Mouse (Mus musculus) heart, embryonic 14.5 days (tissue): ENCODE data around the gene Syt2. TPM values are rescaled to one million over a fixed set of nuclear protein-coding genes. Genes with fewer than 3 reads are reported as not detected.
A peak's percentile ranks its signal among the peaks of the same experiment; 100 is the strongest.

ENCODE experiments used
- ATAC-seq: fragments of 200-750 bp; cut with Nextera tagmentation; 2 replicates; pipeline ENCODE4 v1.8.0; 2017; ENCODE audit warnings: low read depth, moderate TSS enrichment; ENCODE audit not compliant: insufficient number of reproducible peaks, insufficient read depth, low FRiP score
- H3K27ac ChIP-seq, 2 experiments: fragments of 200-500 bp in 1 of 2; fragments of 300-500 bp in 1 of 2; sonication (generic) in 1 of 2; replicated peaks in 1 of 2; 2 replicates each; pipeline ENCODE4 v1.5.1; 2012 to 2014; ENCODE audit warnings: low read depth in 2 of 2, low read length in 2 of 2, control low read depth in 1 of 2, mild to moderate bottlenecking in 1 of 2, mixed read lengths in 1 of 2; ENCODE audit not compliant: control insufficient read depth in 1 of 2, insufficient read depth in 1 of 2
- H3K27me3 ChIP-seq: fragments of 300-500 bp; sonication (generic); 2 replicates; pipeline ENCODE4 v1.6.1; 2014; ENCODE audit warnings: mild to moderate bottlenecking, low read length, control low read depth; ENCODE audit not compliant: control insufficient read depth, insufficient read depth
- H3K36me3 ChIP-seq: fragments of 300-500 bp; sonication (generic); 2 replicates; pipeline ENCODE4 v1.6.1; 2014; ENCODE audit warnings: mild to moderate bottlenecking, control low read depth, low read length, mixed read lengths; ENCODE audit not compliant: control insufficient read depth, insufficient read depth
- H3K4me1 ChIP-seq, 2 experiments: fragments of 200-500 bp in 1 of 2; fragments of 300-500 bp in 1 of 2; sonication (generic) in 1 of 2; 2 replicates each; pipeline ENCODE4 v1.6.1; 2012 to 2014; ENCODE audit warnings: low read length in 2 of 2, control low read depth in 1 of 2, mixed read lengths in 1 of 2; ENCODE audit not compliant: control insufficient read depth in 2 of 2, insufficient read depth in 2 of 2
- H3K4me2 ChIP-seq: fragments of 300-500 bp; sonication (generic); 2 replicates; pipeline ENCODE4 v1.6.1; 2014; ENCODE audit warnings: mild to moderate bottlenecking, low read length
- H3K4me3 ChIP-seq, 2 experiments: fragments of 200-500 bp in 1 of 2; fragments of 300-500 bp in 1 of 2; sonication (generic) in 1 of 2; 2 replicates each; pipeline ENCODE4 v1.5.1; 2012 to 2014; ENCODE audit warnings: low read length in 2 of 2, mild to moderate bottlenecking in 2 of 2, control low read depth in 1 of 2, low read depth in 1 of 2, moderate library complexity in 1 of 2; ENCODE audit not compliant: control insufficient read depth in 1 of 2, insufficient read depth in 1 of 2
- H3K9ac ChIP-seq: fragments of 300-500 bp; sonication (generic); 2 replicates; pipeline ENCODE4 v1.6.1; 2014; ENCODE audit warnings: mild to moderate bottlenecking, low read length
- H3K9me3 ChIP-seq: fragments of 300-500 bp; sonication (generic); 2 replicates; pipeline ENCODE4 v1.6.1; 2016; ENCODE audit warnings: low read length, control low read depth; ENCODE audit not compliant: control insufficient read depth
- WGBS: fragments of 180-500 bp; shearing (Covaris S2); extraction: QIAGEN DNeasy Blood & Tissue Kit; methylation state at CpG from one replicate; pipeline ENCODE4 v1.1.7; 2014; 5-methylcytosine and 5-hydroxymethylcytosine counted together
- polyA plus RNA-seq: library from polyadenylated mRNA; unstranded; fragments of >200 nt; fragmentation: Nextera tagmentation; extraction: Ambion mirVana; gene quantifications from 2 replicates; pipeline ENCODE4 v1.2.1, GENCODE M21; 2014

The Syt2 gene
- polyA plus RNA-seq, 1 experiment from 2014 or later, result 0.08 TPM

DNA sequence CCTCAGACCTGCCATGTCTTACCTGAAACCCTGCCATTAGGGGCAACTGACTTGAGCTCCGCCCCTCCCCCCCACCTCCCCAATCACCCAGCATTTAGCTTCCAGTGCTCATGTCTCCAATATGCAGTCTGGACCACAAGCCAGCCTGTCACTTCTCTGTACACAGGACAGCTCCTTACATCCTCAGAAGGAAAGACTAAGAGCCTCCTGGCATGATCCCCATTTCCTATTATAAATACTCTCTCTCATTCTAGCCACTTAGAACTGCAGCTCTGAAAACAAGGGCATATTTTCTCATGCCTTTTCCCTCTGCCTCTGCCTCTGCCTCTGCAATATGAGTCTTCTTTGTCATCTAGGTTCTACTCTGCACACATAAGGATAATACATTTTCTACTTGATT is 149.6 kb downstream of the Syt2 start:
- H3K9me3 ChIP-seq, result no peaks in the 10 kb centered on the region
- no peak overlapping the region for H3K4me3 ChIP-seq
- 88% methylated on average over 1 of the region's 1 CpGs for WGBS
- peaks cover 13% of the 10 kb centered on the region for H3K36me3 ChIP-seq
- H3K4me1 ChIP-seq, result peaks cover 0 to 19% of the 10 kb centered on the region in 2 experiments; a peak in 2 of 4 replicates
- no peak overlapping the region for H3K9ac ChIP-seq
- H3K27me3 ChIP-seq, result no peaks in the 10 kb centered on the region
- H3K27ac ChIP-seq, result no peak overlapping the region
- no peak overlapping the region for H3K4me2 ChIP-seq
- ATAC-seq, result no peak

DNA sequence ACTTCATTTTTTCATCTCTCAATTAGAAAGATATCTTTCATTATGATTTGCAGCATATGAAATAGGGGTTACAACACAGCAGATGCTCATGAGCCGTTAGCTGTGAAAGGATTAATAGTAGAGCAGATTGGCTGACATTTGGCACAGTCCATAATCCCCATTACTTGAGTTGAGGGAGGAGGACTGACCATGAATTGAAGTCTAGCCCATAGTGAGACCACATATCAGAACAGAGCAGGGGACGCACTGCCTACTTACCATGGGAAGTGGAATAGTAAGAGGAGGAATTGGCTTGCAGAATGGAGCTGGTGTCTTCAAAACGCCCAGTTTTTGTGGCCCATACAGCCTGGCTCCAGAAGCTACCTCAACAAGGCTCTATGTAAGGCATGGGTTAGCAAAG is 150.1 kb downstream of the Syt2 start:
- 85% methylated on average over 3 of the region's 3 CpGs for WGBS

DNA sequence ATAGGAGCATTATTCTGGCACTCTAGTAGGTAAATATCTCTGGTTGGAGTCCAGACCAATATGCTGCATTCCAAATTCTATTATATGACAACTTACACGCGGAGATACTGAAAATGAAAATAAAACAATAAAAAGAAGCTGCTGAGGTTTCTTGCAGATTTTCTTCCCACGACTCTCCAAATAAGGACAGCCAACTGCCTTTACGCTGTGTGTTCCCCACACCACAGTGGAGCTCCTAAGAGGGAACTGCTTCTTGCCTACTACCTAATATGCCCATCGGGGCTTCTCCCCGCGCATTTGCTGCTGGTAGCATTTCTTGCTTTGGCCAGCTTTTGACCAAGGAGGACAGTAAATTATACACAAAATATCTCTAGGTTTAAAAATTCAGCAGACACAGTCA is 155.3 kb downstream of the Syt2 start:
- Histone ChIP-seq H3K27me3 (no peaks in the 10 kb centered on the region), H3K4me1 (peaks cover 14 to 50% of the 10 kb centered on the region in 2 experiments), H3K27ac (peak overlapping the region in 1 of 2 experiments; percentile 56; a peak in 2 of 4 replicates), H3K9me3 (no peaks in the 10 kb centered on the region), H3K4me2 (peak overlapping the region; percentile 65), H3K4me3 (peak overlapping the region in 1 of 2 experiments; percentile 38; a peak in 2 of 4 replicates), H3K9ac (peak overlapping the region; percentile 73), H3K36me3 (peaks cover 13% of the 10 kb centered on the region)
- 92% methylated on average over 7 of the region's 7 CpGs for WGBS
- no peak for ATAC-seq

More for the DNA sequence above, 150.1 kb downstream of the Syt2 start:
- Histone ChIP-seq H3K9ac (no peak overlapping the region), H3K4me3 (no peak overlapping the region), H3K36me3 (peaks cover 13% of the 10 kb centered on the region), H3K9me3 (no peaks in the 10 kb centered on the region), H3K27ac (no peak overlapping the region), H3K4me2 (no peak overlapping the region), H3K27me3 (no peaks in the 10 kb centered on the region), H3K4me1 (peaks cover 4 to 22% of the 10 kb centered on the region in 2 experiments)
- no peak for ATAC-seq

DNA sequence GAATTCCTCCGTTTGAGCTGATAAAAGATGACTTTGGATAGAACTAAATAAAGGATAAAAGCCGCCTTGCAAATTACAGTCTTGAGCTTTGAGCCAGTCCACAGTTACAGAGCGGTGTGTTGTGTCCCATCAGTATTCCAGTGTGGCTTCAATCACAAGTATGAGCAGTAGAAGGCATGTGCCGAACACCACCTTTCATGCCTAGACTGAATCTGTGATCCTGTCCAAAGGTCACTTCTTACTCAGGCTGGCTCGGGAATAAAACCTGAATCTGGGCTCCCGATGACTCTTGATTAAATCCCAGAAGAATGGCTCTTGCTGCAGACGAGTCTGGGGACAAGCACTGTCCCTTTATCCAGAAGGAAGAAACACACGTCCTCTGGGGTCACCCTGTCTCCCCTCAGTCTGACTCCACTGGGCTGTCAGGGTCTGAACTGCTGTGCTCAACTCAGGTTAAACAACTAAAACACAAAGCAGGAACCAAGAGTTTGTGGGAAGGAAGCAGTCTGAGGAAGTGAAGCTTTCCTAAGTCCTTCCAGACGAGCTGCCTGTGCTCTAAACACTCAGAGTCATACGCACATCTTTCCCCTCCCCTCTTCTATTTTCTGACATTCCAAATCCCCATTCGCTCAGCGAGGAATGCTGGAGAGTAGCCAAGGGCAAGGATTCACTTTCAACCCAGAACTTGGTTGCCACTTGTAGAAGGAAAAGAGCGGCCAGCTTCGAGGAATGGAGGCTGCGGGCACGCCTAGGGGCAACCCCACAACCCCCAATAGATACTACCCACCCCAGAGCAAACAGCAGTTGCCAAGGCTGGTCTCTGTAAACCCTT is 157.0 kb downstream of the Syt2 start:
- Histone ChIP-seq H3K27ac (peak overlapping the region; percentile 92 to 94), H3K27me3 (no peaks in the 10 kb centered on the region), H3K9ac (peak overlapping the region; percentile 73), H3K9me3 (no peaks in the 10 kb centered on the region), H3K4me2 (peak overlapping the region; percentile 65), H3K4me3 (peak overlapping the region; percentile 27 to 38), H3K4me1 (peaks cover 14 to 59% of the 10 kb centered on the region in 2 experiments), H3K36me3 (peaks cover 5% of the 10 kb centered on the region)
- ATAC-seq, result peak; percentile 68; the same call in 1 of the 2 replicates
- 19% methylated on average over 16 of the region's 16 CpGs for whole genome bisulfite sequencing

DNA sequence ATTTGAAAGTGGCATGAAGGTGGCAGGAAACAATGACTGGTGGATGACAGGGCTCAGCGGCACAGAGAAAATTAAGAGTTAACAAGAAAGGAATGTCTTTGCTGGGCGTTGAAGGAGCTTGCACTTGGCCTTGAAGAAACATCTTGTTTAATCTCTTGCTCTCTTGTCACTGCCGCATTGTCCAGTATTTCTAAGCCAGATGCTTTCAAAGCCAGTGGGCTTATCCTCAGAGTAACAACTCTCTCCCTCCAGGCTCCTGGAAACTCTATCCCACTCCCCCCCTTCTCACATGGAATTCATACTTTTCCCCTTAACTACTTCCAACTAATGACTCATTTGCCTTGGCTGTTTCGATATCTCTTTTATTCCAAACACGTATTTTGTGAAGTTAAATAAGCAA is 157.9 kb downstream of the Syt2 start:
- Histone ChIP-seq H3K36me3 (no peaks in the 10 kb centered on the region), H3K4me1 (peaks cover 14 to 59% of the 10 kb centered on the region in 2 experiments), H3K27me3 (no peaks in the 10 kb centered on the region), H3K4me3 (no peak overlapping the region), H3K27ac (peak overlapping the region; percentile 92 to 94), H3K4me2 (peak overlapping the region; percentile 65), H3K9me3 (no peaks in the 10 kb centered on the region), H3K9ac (peak overlapping the region; percentile 73; the same call in 1 of the 2 replicates)
- 27% methylated on average over 5 of the region's 5 CpGs for WGBS
- no peak for ATAC-seq

DNA sequence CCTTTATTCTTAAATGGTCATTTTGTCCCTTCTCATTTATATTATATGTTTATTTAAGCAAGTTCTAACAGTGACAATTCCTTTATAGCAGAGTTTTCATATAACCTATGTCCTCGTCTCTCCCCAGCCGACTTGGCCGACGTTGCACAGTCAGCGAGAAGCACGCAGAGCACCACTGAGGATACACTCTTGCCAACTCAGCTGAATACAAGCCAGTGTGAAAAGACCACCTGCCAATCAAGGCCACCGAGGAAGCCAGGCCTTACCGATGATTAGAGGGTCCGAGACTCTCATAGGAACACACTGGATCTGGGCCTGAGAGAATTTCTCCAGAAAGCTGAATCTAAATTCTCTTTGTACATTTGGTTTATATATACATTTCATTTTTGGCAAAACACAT is 159.0 kb downstream of the Syt2 start:
- H3K27ac ChIP-seq, result peak overlapping the region in 1 of 2 experiments; percentile 94; a peak in 2 of 4 replicates
- no peak for ATAC-seq
- H3K4me2 ChIP-seq, result no peak overlapping the region
- no peaks in the 10 kb centered on the region for H3K9me3 ChIP-seq
- no peak overlapping the region for H3K4me3 ChIP-seq
- H3K36me3 ChIP-seq, result 0 out of 2 replicates have a peak, but pooled peaks cover under 1% of the 10 kb centered on the region
- no peak overlapping the region for H3K9ac ChIP-seq
- WGBS, result 81% methylated on average over 9 of the region's 9 CpGs
- no peaks in the 10 kb centered on the region for H3K27me3 ChIP-seq
- H3K4me1 ChIP-seq, result peaks cover 14 to 57% of the 10 kb centered on the region in 2 experiments
